Mouse (Mus musculus) ES-E14 (cell line): Measurements from ENCODE around the gene Arnt2.

Experiments
- CHD2 ChIP-seq: IDR thresholded peaks from 2 replicates; pipeline ENCODE4 v1.6.1; 2014; ENCODE audit warnings: mild to moderate bottlenecking, low read depth, low read length, inconsistent platforms
- HCFC1 ChIP-seq: IDR thresholded peaks from 2 replicates; pipeline ENCODE4 v1.6.1; 2012; ENCODE audit warnings: low read length, inconsistent platforms, borderline replicate concordance; ENCODE audit not compliant: insufficient read depth
- MAFK ChIP-seq: IDR thresholded peaks from 2 replicates; pipeline ENCODE4 v1.6.1; 2014; ENCODE audit warnings: mild to moderate bottlenecking, low read depth, low read length, inconsistent platforms; ENCODE audit not compliant: insufficient read depth
- ZC3H11A ChIP-seq: IDR thresholded peaks from 2 replicates; pipeline ENCODE4 v1.6.1; 2012; ENCODE audit warnings: low read depth, mild to moderate bottlenecking, inconsistent platforms, low read length, borderline replicate concordance
- ZNF384 ChIP-seq: IDR thresholded peaks from 2 replicates; pipeline ENCODE4 v1.6.1; 2012; ENCODE audit warnings: low read depth, low read length, inconsistent platforms

- TF ChIP-seq ZNF384, result no peak
- no peak for TF ChIP-seq HCFC1
- TF ChIP-seq MAFK, result no peak
- TF ChIP-seq CHD2, result no peak
- TF ChIP-seq ZC3H11A, result no peak
Measured at GRCm38 (mm10) chr7:84408282-84408681, 1.7 kb downstream of the Arnt2 start.
